Comparison of ENCODE assay signal across 8 mouse cellular contexts in the genomic region with DNA sequence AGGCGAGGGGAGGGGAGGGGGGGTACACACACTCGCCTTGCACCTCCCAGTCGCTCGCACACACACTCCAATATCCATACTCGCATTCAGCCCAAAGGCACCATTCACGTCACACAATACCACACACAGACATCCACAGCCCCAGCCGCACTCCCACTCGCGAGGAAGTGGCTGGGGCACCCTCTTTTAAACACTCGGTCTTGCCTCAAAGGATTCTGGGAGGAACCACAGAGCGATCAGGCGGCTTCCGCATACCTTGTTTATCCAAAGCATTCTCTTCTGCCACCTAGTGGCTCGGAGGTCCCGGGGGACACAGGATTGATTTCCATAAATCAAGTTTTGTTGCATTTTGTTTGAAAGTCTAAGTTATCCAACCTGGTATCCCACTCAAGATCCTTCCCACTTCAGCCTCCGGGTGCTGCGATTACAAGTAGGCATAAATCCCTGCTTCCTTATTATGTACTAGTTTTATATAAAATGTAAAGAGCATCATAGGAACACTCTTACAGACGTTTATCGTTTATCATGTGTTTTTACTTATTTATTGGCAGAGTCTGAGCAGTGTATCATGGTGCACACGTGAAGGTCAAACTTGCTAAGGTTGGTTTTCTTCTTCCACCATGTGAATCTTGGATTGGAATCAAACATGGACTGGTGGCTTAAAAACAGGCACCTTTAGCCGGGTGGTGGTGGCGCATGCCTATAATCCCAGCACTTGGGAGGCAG. TPM values are rescaled to one million over a fixed set of nuclear protein-coding genes. Genes with fewer than 3 reads are reported as not detected.
DNase-seq lines count a peak whose midpoint lies in the region; ATAC-seq lines count a peak whose summit lies in the region.

No protein-coding gene starts in this region.

- peak; percentile 96 for DNase-seq in adipocyte (ENCODE audit: low spot score)
- DNase-seq in embryo, embryonic 10 days (ENCODE audit: low spot score) = peak; percentile 96
- DNase-seq in gastrocnemius, postnatal 10 days = peak; percentile 88
- DNase-seq in left cerebral cortex, postnatal 10 days (ENCODE audit: extremely low spot score in 1 of 2, low spot score in 2 of 2) = peak; percentile 95
- peak; percentile 91 for DNase-seq in right cerebral cortex, postnatal 25 days
- peak; percentile 86 to 90 for DNase-seq in urinary bladder, postnatal 4 days (ENCODE audit: low spot score in 2 of 2)

- ATAC-seq in inflammation-experienced regulatory T-cells, adult 6 months = peak; percentile 99
- peak; percentile 94 for ATAC-seq in megakaryocyte-erythroid progenitor cell, adult 5-6 weeks (replicated peaks; ENCODE audit: low FRiP score, low TSS enrichment, poor library complexity, severe bottlenecking)

- intact Hi-C loops in left cerebral cortex, postnatal 10 days (cut with DNase I) = no loop called here

RNA-seq across cellular contexts. Expression of a gene that starts 7.5 kb away (rescaled TPM):
- total RNA-seq in gastrocnemius, postnatal 10 days (2021) = 10 to 100 TPM; 23.1 to 24.9 TPM
- polyA plus RNA-seq in inflammation-experienced regulatory T-cells, adult 6 months (2017; shearing (Covaris generic)) = 10 to 100 TPM; 28.1 to 34.8 (median 29.9) TPM
- 10 to 100 TPM; 40.3 to 41.0 TPM for total RNA-seq in left cerebral cortex, postnatal 10 days (2021)
- 8.1 and 15.6 TPM in 2 replicates for total RNA-seq in megakaryocyte-erythroid progenitor cell, adult 5-6 weeks (2014; fragmentation: Nextera tagmentation)
- total RNA-seq in megakaryocyte-erythroid progenitor cell, adult 5-6 weeks (2017) = 29.1 and 36.7 TPM in 2 replicates

RNA-seq across cellular contexts. Expression of a gene that starts 16.7 kb away (rescaled TPM):
- 10 to 100 TPM; 19.4 to 22.6 TPM for total RNA-seq in gastrocnemius, postnatal 10 days (2021)
- 10 to 100 TPM; 17.3 to 27.6 (median 26.4) TPM for polyA plus RNA-seq in inflammation-experienced regulatory T-cells, adult 6 months (2017; shearing (Covaris generic))
- total RNA-seq in left cerebral cortex, postnatal 10 days (2021) = 10 to 100 TPM; 25.2 to 26.6 TPM
- total RNA-seq in megakaryocyte-erythroid progenitor cell, adult 5-6 weeks (2014; fragmentation: Nextera tagmentation) = 8.2 and 16.8 TPM in 2 replicates
- total RNA-seq in megakaryocyte-erythroid progenitor cell, adult 5-6 weeks (2017) = 9.3 and 16.8 TPM in 2 replicates

RNA-seq across cellular contexts. Expression of a gene that starts 18.4 kb away (rescaled TPM):
- under 1 TPM; 0.19 to 0.25 TPM for total RNA-seq in gastrocnemius, postnatal 10 days (2021)
- 1 to 10 TPM; 1.4 to 2.6 (median 2.4) TPM for polyA plus RNA-seq in inflammation-experienced regulatory T-cells, adult 6 months (2017; shearing (Covaris generic))
- 10 to 100 TPM; 19.9 to 22.2 TPM for total RNA-seq in left cerebral cortex, postnatal 10 days (2021)
- 0.49 TPM in 1 of 2 replicates, not detected in the other for total RNA-seq in megakaryocyte-erythroid progenitor cell, adult 5-6 weeks (2014; fragmentation: Nextera tagmentation)
- 5.0 TPM in 1 of 2 replicates, not detected in the other for total RNA-seq in megakaryocyte-erythroid progenitor cell, adult 5-6 weeks (2017)

RNA-seq across cellular contexts. Expression of a gene that starts 20.8 kb away (rescaled TPM):
- total RNA-seq in gastrocnemius, postnatal 10 days (2021) = not detected
- not detected for polyA plus RNA-seq in inflammation-experienced regulatory T-cells, adult 6 months (2017; shearing (Covaris generic))
- total RNA-seq in left cerebral cortex, postnatal 10 days (2021) = 1 to 10 TPM; 2.3 to 2.9 TPM
- not detected in 2 replicates for total RNA-seq in megakaryocyte-erythroid progenitor cell, adult 5-6 weeks (2014; fragmentation: Nextera tagmentation)
- not detected in 2 replicates for total RNA-seq in megakaryocyte-erythroid progenitor cell, adult 5-6 weeks (2017)

RNA-seq across cellular contexts. Expression of a gene that starts 36.3 kb away (rescaled TPM):
- 1 to 10 TPM; 6.2 to 7.7 TPM for total RNA-seq in gastrocnemius, postnatal 10 days (2021)
- 1 to 10 TPM; 5.2 to 8.4 (median 8.2) TPM for polyA plus RNA-seq in inflammation-experienced regulatory T-cells, adult 6 months (2017; shearing (Covaris generic))
- total RNA-seq in left cerebral cortex, postnatal 10 days (2021) = 100 to 1,000 TPM; 150 to 164 TPM
- 3.9 and 7.8 TPM in 2 replicates for total RNA-seq in megakaryocyte-erythroid progenitor cell, adult 5-6 weeks (2014; fragmentation: Nextera tagmentation)
- 5.4 and 19.6 TPM in 2 replicates for total RNA-seq in megakaryocyte-erythroid progenitor cell, adult 5-6 weeks (2017)

Comparison
In these comparisons a context has a peak if more than half of its experiments do, and no peak if none do; other contexts are left out.
1. Peak in every context shown above with its lines: DNase-seq and ATAC-seq.